Mouse (Mus musculus) macrophage (primary cell): Measurements from ENCODE around the gene Mbd3l1. TPM values are rescaled to one million over a fixed set of nuclear protein-coding genes. Genes with fewer than 3 reads are reported as not detected.

Experiments
- H3K27ac ChIP-seq: fragments of 350-480 bp; formaldehyde crosslinking; 2 replicates; pipeline ENCODE4 v1.9.0; 2021
- H3K36me3 ChIP-seq: fragments of 350-480 bp; formaldehyde crosslinking; 2 replicates; pipeline ENCODE4 v1.9.0; 2021; ENCODE audit errors: inconsistent target
- H3K4me3 ChIP-seq: fragments of 350-480 bp; formaldehyde crosslinking; 2 replicates; pipeline ENCODE4 v1.9.0; 2021; ENCODE audit errors: inconsistent target
- H3K79me2 ChIP-seq: fragments of 350-480 bp; formaldehyde crosslinking; 2 replicates; pipeline ENCODE4 v1.9.0; 2021; ENCODE audit errors: inconsistent target
- WGBS: methylation state at CpG from one replicate; pipeline ENCODE4 v1.1.7; 2026; ENCODE audit warnings: inconsistent platforms; ENCODE audit not compliant: missing documents; 5-methylcytosine and 5-hydroxymethylcytosine counted together
- polyA plus RNA-seq: library from polyadenylated mRNA; stranded (reverse); fragments of 250-400 nt; gene quantifications from 3 replicates; pipeline ENCODE4 v1.2.4, GENCODE M21; 2018; ENCODE audit warnings: inconsistent platforms
- total RNA-seq, 78 experiments: library from RNA; depleted of rRNA; stranded (reverse); fragments of 250-400 nt; gene quantifications; 1 replicate in 9 of 78; 2 replicates in 24 of 78; 3 replicates in 43 of 78; 4 replicates in 2 of 78; pipeline ENCODE4 v1.2.4; 2018; ENCODE audit warnings: inconsistent platforms in 56 of 78

The Mbd3l1 gene
- total RNA-seq (2018; cell fraction: chromatin; rRNA removed) = not detected
- total RNA-seq (2018; cell fraction: cytosol; rRNA removed) = not detected
- not detected for total RNA-seq (2018; cell fraction: nucleus; rRNA removed)
- polyA plus RNA-seq = not detected in 3 replicates

GRCm38 (mm10) chr9:18478168-18478567, at the start of gene Mbd3l1, which contains the start of gene Zfp558:
Mbd3l1 (plus strand) TSS chr9:18478359.
Zfp558 (minus strand) TSS chr9:18478268.
- H3K36me3 ChIP-seq = no peaks in the 10 kb centered on the region
- 86% methylated on average over 3 of the region's 3 CpGs for WGBS
- no peak within 1 kb of the TSS for H3K4me3 ChIP-seq
- H3K79me2 ChIP-seq = no peaks in the 10 kb centered on the region
- no peak within 1 kb of the TSS for H3K27ac ChIP-seq

GRCm38 (mm10) chr9:18430354-18430753, 47.8 kb upstream of the Mbd3l1 start, which contains the start of gene Mbd3l2:
Mbd3l2 (plus strand) TSS chr9:18430654.
- Histone ChIP-seq H3K27ac (no peak within 1 kb of the TSS), H3K36me3 (no peaks in the 10 kb centered on the region), H3K4me3 (no peak within 1 kb of the TSS), H3K79me2 (no peaks in the 10 kb centered on the region)

- 79% methylated on average over 10 of the region's 10 CpGs for WGBS
- no peaks in the 10 kb centered on the region for H3K79me2 ChIP-seq
- H3K27ac ChIP-seq = no peak overlapping the region
- H3K4me3 ChIP-seq = no peak overlapping the region
- H3K36me3 ChIP-seq = no peaks in the 10 kb centered on the region
Observed at GRCm38 (mm10) chr9:18431687-18432086, 46.5 kb upstream of the Mbd3l1 start.

GRCm38 (mm10) chr9:18456520-18456919, 21.6 kb upstream of the Mbd3l1 start:
- Histone ChIP-seq H3K4me3 (no peak overlapping the region), H3K27ac (no peak overlapping the region), H3K79me2 (no peaks in the 10 kb centered on the region), H3K36me3 (no peaks in the 10 kb centered on the region)
- WGBS = 94% methylated on average over 4 of the region's 4 CpGs

GRCm38 (mm10) chr9:18467350-18467749, 10.8 kb upstream of the Mbd3l1 start:
- WGBS = 92% methylated on average over 3 of the region's 3 CpGs
- Histone ChIP-seq H3K36me3 (no peaks in the 10 kb centered on the region), H3K79me2 (no peaks in the 10 kb centered on the region), H3K27ac (no peak overlapping the region), H3K4me3 (no peak overlapping the region)

GRCm38 (mm10) chr9:18468005-18468404, 10.2 kb upstream of the Mbd3l1 start:
- 28% methylated on average over 3 of the region's 3 CpGs for WGBS
- Histone ChIP-seq H3K36me3 (no peaks in the 10 kb centered on the region), H3K4me3 (no peak overlapping the region), H3K79me2 (no peaks in the 10 kb centered on the region), H3K27ac (no peak overlapping the region)

GRCm38 (mm10) chr9:18473324-18474128, 4.6 kb upstream of the Mbd3l1 start:
- H3K36me3 ChIP-seq = no peaks in the 10 kb centered on the region
- 3% methylated on average over 39 of the region's 39 CpGs for WGBS
- peak overlapping the region; percentile 39 for H3K27ac ChIP-seq
- H3K4me3 ChIP-seq = peak overlapping the region; percentile 68
- H3K79me2 ChIP-seq = no peaks in the 10 kb centered on the region

GRCm38 (mm10) chr9:18508098-18508497, 29.9 kb downstream of the Mbd3l1 start:
- H3K79me2 ChIP-seq = no peaks in the 10 kb centered on the region
- WGBS = 20% methylated on average over 2 of the region's 2 CpGs
- H3K36me3 ChIP-seq = no peaks in the 10 kb centered on the region
- no peak overlapping the region for H3K4me3 ChIP-seq
- H3K27ac ChIP-seq = no peak overlapping the region

Other genes with a start within 250 kb of the Mbd3l1 start
- 34.6 to 47.5 TPM (median 38.4 TPM) in 3 replicates for gene Chordc1, start 186.2 kb upstream of the Mbd3l1 start, polyA plus RNA-seq
- gene Naalad2, start 75.4 kb upstream of the Mbd3l1 start, polyA plus RNA-seq = not detected in 3 replicates
- gene Ubtfl1, start 73.9 kb upstream of the Mbd3l1 start, polyA plus RNA-seq = not detected in 3 replicates
- not detected in 3 replicates for gene Mbd3l2, start 47.7 kb upstream of the Mbd3l1 start, polyA plus RNA-seq
- 0.75 to 1.0 TPM (median 0.90 TPM) in 3 replicates for gene Zfp558, start 91 bp upstream of the Mbd3l1 start, polyA plus RNA-seq
- not detected in 3 replicates for gene Muc16, start 196.2 kb downstream of the Mbd3l1 start, polyA plus RNA-seq